Mouse (Mus musculus) kidney, adult 2 months (tissue): ENCODE data around the gene H2-M10.1.

Experiments
- CTCF ChIP-seq: fragments of 200-500 bp; conservative IDR thresholded peaks from 2 replicates; pipeline ENCODE4 v1.5.1; 2011; ENCODE audit warnings: low read depth, mild to moderate bottlenecking, control low read depth, low read length, moderate library complexity, mixed read lengths; ENCODE audit not compliant: insufficient read depth, insufficient read length
- POLR2A ChIP-seq: fragments of 200-500 bp; IDR thresholded peaks from one replicate; pipeline ENCODE4 v1.6.1; 2011; ENCODE audit warnings: low read depth, low read length, control low read depth

GRCm38 (mm10) chr17:36286390-36286789 lies 39.6 kb downstream of the H2-M10.1 start, which contains the start of gene H2-M10.2:
- no peak for TF ChIP-seq POLR2A
- TF ChIP-seq CTCF, result no peak
